Mouse (Mus musculus): ENCODE results near the gene Ntng2. TPM values are rescaled to one million over a fixed set of nuclear protein-coding genes. Genes with fewer than 3 reads are reported as not detected.
A peak's percentile ranks its signal among the peaks of the same experiment; 100 is the strongest.

The Ntng2 gene
- total and polyA plus RNA-seq, 3 experiments = 0.53 to 3.8 TPM; not detected in 1

DNA sequence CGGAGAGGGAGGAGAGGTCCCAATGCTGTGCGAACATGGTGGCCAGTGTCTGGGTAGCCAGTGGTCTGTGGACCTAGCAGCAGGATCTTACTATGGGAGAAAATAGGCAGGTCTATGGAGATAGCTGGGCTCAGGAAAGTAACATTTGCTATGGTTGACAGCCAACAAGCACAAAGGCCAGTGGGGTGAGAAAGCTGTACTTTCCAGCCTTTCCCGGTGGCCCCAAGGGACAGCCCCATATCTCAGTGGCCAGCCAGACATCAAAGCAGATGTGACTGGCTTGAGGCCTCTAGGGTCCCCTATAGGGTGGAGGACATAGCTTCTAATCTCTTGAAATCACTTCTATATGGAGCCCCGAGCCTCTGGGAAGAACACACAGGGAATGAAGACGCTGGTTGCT lies 35.8 kb downstream of the Ntng2 start:
- H3K4me1 ChIP-seq (ENCODE audit: control insufficient read depth in 1 of 2, insufficient read depth in 2 of 2) = peaks cover 25 to 26% of the 10 kb centered on the region in 2 experiments
- H3K9ac ChIP-seq (ENCODE audit: insufficient read depth, low read depth) = no peak overlapping the region
- H3K4me3 ChIP-seq (replicated peaks in 1 of 3; ENCODE audit: low read depth in 2 of 3, low read length in 2 of 3, poor library complexity in 1 of 3) = no peak overlapping the region
- H3K27me3 ChIP-seq (replicated peaks) = peaks cover 48% of the 10 kb centered on the region
- H3K9me3 ChIP-seq (replicated peaks; ENCODE audit: low read length) = peaks cover 2% of the 10 kb centered on the region
- peak overlapping the region; percentile 44 for H3K4me2 ChIP-seq (ENCODE audit: insufficient read depth, low read depth, poor library complexity, severe bottlenecking)
- H3K79me2 ChIP-seq (replicated peaks; ENCODE audit: control insufficient read depth, extremely low read depth, insufficient read depth, poor library complexity, severe bottlenecking) = no peaks in the 10 kb centered on the region
- H3K36me3 ChIP-seq (replicated peaks in 1 of 2; ENCODE audit: control insufficient read depth in 1 of 2, insufficient read depth in 1 of 2, low read length in 1 of 2) = no peaks in the 10 kb centered on the region
- TF ChIP-seq KAT2A (IDR thresholded peaks at IDR 0.05; ENCODE audit: insufficient replicate concordance, low read length) = no peak
- no peak for TF ChIP-seq JUND (conservative IDR thresholded peaks at IDR 0.05; ENCODE audit: low read depth, low read length)
- TF ChIP-seq IRF4 (IDR thresholded peaks at IDR 0.05; ENCODE audit: low read depth, low read length) = peak; percentile 35; the same call in 1 of the 2 replicates
- no peak for TF ChIP-seq POLR2A (IDR thresholded peaks at IDR 0.05; ENCODE audit: low read depth, low read length)
- no peak for TF ChIP-seq ETS1 (conservative IDR thresholded peaks at IDR 0.05; ENCODE audit: low read depth, low read length)
- no peak for TF ChIP-seq CHD1 (IDR thresholded peaks at IDR 0.05; ENCODE audit: low read depth, low read length)
- no peak for TF ChIP-seq MAZ (IDR thresholded peaks at IDR 0.05; ENCODE audit: low read depth, low read length)
- peak; percentile 27; the same call in 1 of the 2 replicates for TF ChIP-seq TCF12 (IDR thresholded peaks at IDR 0.05; ENCODE audit: low read depth, low read length)
- dilution Hi-C loops (cut with MboI; ENCODE audit: extremely low pct_ligation_motif_present, extremely low pct_unique_long_range_greater_than_20kb, low sequenced_read_pairs) (no loop called here), in situ Hi-C loops (cut with MboI; ENCODE audit: low pct_ligation_motif_present, low pct_unique_long_range_greater_than_20kb, low sequenced_read_pairs) (loop anchor here (10.0 kb wide), 1 partner anchor 388 kb away; no protein-coding TSS in a partner anchor)
- peak overlapping the region; percentile 62 for H3K27ac ChIP-seq (ENCODE audit: insufficient read depth, low read depth)
- DNase-seq (ENCODE audit: extremely low read depth) = no peak

- in situ Hi-C loops (cut with MboI; ENCODE audit: low pct_ligation_motif_present, low pct_unique_long_range_greater_than_20kb, low sequenced_read_pairs) = loop anchor here (10.0 kb wide), 1 partner anchor 388 kb away; no protein-coding TSS in a partner anchor
- TF ChIP-seq MAFK (IDR thresholded peaks at IDR 0.05; ENCODE audit: insufficient replicate concordance, low read length) (peak; percentile 71), RAD21 (IDR thresholded peaks at IDR 0.05; ENCODE audit: low read depth, low read length) (peak; percentile 71), CHD2 (IDR thresholded peaks at IDR 0.05; ENCODE audit: low read length) (no peak), MXI1 (IDR thresholded peaks at IDR 0.05; ENCODE audit: low read depth, low read length) (no peak), TBP (conservative IDR thresholded peaks at IDR 0.05; ENCODE audit: low read depth, low read length) (no peak), MEF2A (IDR thresholded peaks at IDR 0.05; ENCODE audit: borderline replicate concordance, low read depth, low read length) (no peak), SMC3 (IDR thresholded peaks at IDR 0.05; ENCODE audit: low read depth, low read length) (peak; percentile 60), ZC3H11A (IDR thresholded peaks at IDR 0.05; ENCODE audit: low read depth, low read length) (no peak), CTCF (conservative IDR thresholded peaks at IDR 0.05 in 1 of 2, IDR thresholded peaks at IDR 0.05 in 1 of 2; ENCODE audit: low read depth in 2 of 2, low read length in 2 of 2) (peak in 1 of 2 experiments; percentile 72; a peak in 2 of 4 replicates)
- no peaks in the 10 kb centered on the region for H3K36me3 ChIP-seq (replicated peaks in 1 of 2; ENCODE audit: control insufficient read depth in 1 of 2, insufficient read depth in 1 of 2, low read length in 1 of 2)
- peak; percentile 12 for DNase-seq (ENCODE audit: extremely low read depth)
- 0 out of 2 replicates have a peak overlapping the region, but pooled peaks have one; percentile 44 for H3K4me2 ChIP-seq (ENCODE audit: insufficient read depth, low read depth, poor library complexity, severe bottlenecking)
- peaks cover 2% of the 10 kb centered on the region for H3K9me3 ChIP-seq (replicated peaks; ENCODE audit: low read length)
- no peak overlapping the region for H3K9ac ChIP-seq (ENCODE audit: insufficient read depth, low read depth)
- peak overlapping the region; percentile 62 for H3K27ac ChIP-seq (ENCODE audit: insufficient read depth, low read depth)
- H3K79me2 ChIP-seq (replicated peaks; ENCODE audit: control insufficient read depth, extremely low read depth, insufficient read depth, poor library complexity, severe bottlenecking) = no peaks in the 10 kb centered on the region
- peaks cover 52% of the 10 kb centered on the region for H3K27me3 ChIP-seq (replicated peaks)
- H3K4me3 ChIP-seq (replicated peaks in 1 of 3; ENCODE audit: low read depth in 2 of 3, low read length in 2 of 3, poor library complexity in 1 of 3) = no peak overlapping the region
- dilution Hi-C loops (cut with MboI; ENCODE audit: extremely low pct_ligation_motif_present, extremely low pct_unique_long_range_greater_than_20kb, low sequenced_read_pairs) = no loop called here
- peaks cover 19 to 20% of the 10 kb centered on the region in 2 experiments for H3K4me1 ChIP-seq (ENCODE audit: control insufficient read depth in 1 of 2, insufficient read depth in 2 of 2)
These were observed 36.4 kb downstream of the Ntng2 start for GRCm38 (mm10) chr2:29216286-29217012.

Data from CH12.LX (cell line).